In the genomic region with DNA sequence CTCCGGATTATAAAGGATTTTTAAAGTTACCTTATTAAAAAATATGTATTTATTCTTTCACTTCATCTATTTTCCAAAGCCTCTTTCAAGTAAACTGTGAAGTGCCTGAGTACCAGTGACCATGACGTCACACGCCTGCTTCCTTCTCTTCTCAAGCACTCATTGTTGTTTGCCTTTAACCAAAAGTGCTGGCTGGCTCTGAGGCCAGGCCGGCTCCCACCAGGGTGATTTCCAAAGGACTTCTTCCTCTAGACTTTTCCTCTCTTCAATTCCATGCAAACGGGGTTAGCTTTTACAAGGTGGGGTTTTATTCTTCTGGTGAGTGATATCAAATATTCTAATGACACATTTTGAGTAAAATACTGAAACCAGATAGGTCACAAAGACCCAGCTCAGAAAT, we compare ENCODE assay signal across 8 mouse cellular contexts. TPM values are rescaled to one million over a fixed set of nuclear protein-coding genes. Genes with fewer than 3 reads are reported as not detected.
A peak's percentile ranks its signal among the peaks of the same experiment; 100 is the strongest.
DNase-seq lines count a peak whose midpoint lies in the region; ATAC-seq and TF ChIP-seq lines count a peak whose summit lies in the region.

No protein-coding gene starts in this region.

- 0 out of 2 replicates have a peak, but pooled peaks cover 2% of the 10 kb centered on the region for H3K4me1 ChIP-seq in forebrain, embryonic 11.5 days (replicated peaks; ENCODE audit: control insufficient read depth, insufficient read depth, low read length)
- H3K4me1 ChIP-seq in hindbrain, embryonic 14.5 days (replicated peaks; ENCODE audit: control insufficient read depth, insufficient read depth, low read length): peaks cover 17% of the 10 kb centered on the region
- peaks cover 5% of the 10 kb centered on the region; the same call in 1 of the 2 replicates for H3K4me1 ChIP-seq in liver, postnatal 0 days (ENCODE audit: insufficient read depth)
- peaks cover 8% of the 10 kb centered on the region for H3K4me1 ChIP-seq in neural tube, embryonic 14.5 days (ENCODE audit: control insufficient read depth, insufficient read depth, low read length)

- peak overlapping the region; percentile 81 for H3K4me2 ChIP-seq in forebrain, embryonic 11.5 days (ENCODE audit: low read depth, low read length, severe bottlenecking)
- H3K4me2 ChIP-seq in hindbrain, embryonic 14.5 days (replicated peaks): peak overlapping the region; percentile 76
- peak overlapping the region; percentile 92; the same call in 1 of the 2 replicates for H3K4me2 ChIP-seq in liver, postnatal 0 days (ENCODE audit: low read depth, low read length)
- H3K4me2 ChIP-seq in neural tube, embryonic 14.5 days (ENCODE audit: low read depth, low read length): peak overlapping the region; percentile 78

- TF ChIP-seq CTCF in liver, postnatal 0 days (IDR thresholded peaks at IDR 0.05; ENCODE audit: low read depth): no peak

- H3K27ac ChIP-seq in forebrain, embryonic 11.5 days (ENCODE audit: low read depth, low read length): peak overlapping the region; percentile 92; the same call in 1 of the 2 replicates
- H3K27ac ChIP-seq in hindbrain, embryonic 14.5 days: peak overlapping the region; percentile 98
- no peak overlapping the region for H3K27ac ChIP-seq in liver, postnatal 0 days (ENCODE audit: low read depth)
- peak overlapping the region; percentile 98 for H3K27ac ChIP-seq in neural tube, embryonic 14.5 days (ENCODE audit: low read depth, low read length)

- ATAC-seq in CD4-positive, CD25-positive, alpha-beta regulatory T cell, adult 4 months: peak; percentile 19
- ATAC-seq in forebrain, embryonic 11.5 days (replicated peaks; ENCODE audit: low FRiP score): no peak
- no peak for ATAC-seq in hindbrain, embryonic 14.5 days (ENCODE audit: low FRiP score)
- ATAC-seq in liver, postnatal 0 days: no peak
- no peak for ATAC-seq in neural tube, embryonic 14.5 days (ENCODE audit: low read depth)

- 8% methylated on average over 5 of the region's 5 CpGs for WGBS in forebrain, embryonic 11.5 days
- 4% methylated on average over 5 of the region's 5 CpGs for WGBS in hindbrain, embryonic 14.5 days
- 38% methylated on average over 5 of the region's 5 CpGs for WGBS in liver, postnatal 0 days (ENCODE audit: insufficient replicate concordance)
- WGBS in neural tube, embryonic 14.5 days: 4% methylated on average over 5 of the region's 5 CpGs

- H3K4me3 ChIP-seq in forebrain, embryonic 11.5 days (ENCODE audit: low read depth, low read length): peak overlapping the region; percentile 89
- peak overlapping the region; percentile 92 for H3K4me3 ChIP-seq in hindbrain, embryonic 14.5 days (replicated peaks; ENCODE audit: low read length)
- 0 out of 2 replicates have a peak overlapping the region, but pooled peaks have one; percentile 7 for H3K4me3 ChIP-seq in liver, postnatal 0 days (ENCODE audit: low read depth, low read length)
- H3K4me3 ChIP-seq in neural tube, embryonic 14.5 days (ENCODE audit: low read depth, low read length): peak overlapping the region; percentile 98

- H3K9ac ChIP-seq in forebrain, embryonic 11.5 days (ENCODE audit: low read length): peak overlapping the region; percentile 98
- peak overlapping the region; percentile 99 for H3K9ac ChIP-seq in hindbrain, embryonic 14.5 days
- no peak overlapping the region for H3K9ac ChIP-seq in liver, postnatal 0 days (replicated peaks)
- H3K9ac ChIP-seq in neural tube, embryonic 14.5 days (replicated peaks; ENCODE audit: low read depth, low read length): peak overlapping the region; percentile 100

- DNase-seq in cerebellum, adult 18-20 months: peak; percentile 48 to 51
- DNase-seq in cerebellum, adult 11-12 months: no peak
- DNase-seq in forebrain, embryonic 11.5 days (ENCODE audit: low spot score): peak; percentile 74
- peak; percentile 66 for DNase-seq in hindbrain, embryonic 14.5 days (ENCODE audit: low spot score)
- DNase-seq in liver, postnatal 0 days: no peak
- DNase-seq in left cerebral cortex, adult 8-10 months (ENCODE audit: low spot score in 2 of 2): no peak

- no peaks in the 10 kb centered on the region; the same call in 1 of the 2 replicates for H3K27me3 ChIP-seq in forebrain, embryonic 11.5 days (ENCODE audit: control insufficient read depth, insufficient read depth, low read length)
- no peaks in the 10 kb centered on the region for H3K27me3 ChIP-seq in hindbrain, embryonic 14.5 days (ENCODE audit: control insufficient read depth, insufficient read depth, low read length)
- H3K27me3 ChIP-seq in liver, postnatal 0 days (ENCODE audit: insufficient read depth, low read length): peaks cover 27% of the 10 kb centered on the region
- no peaks in the 10 kb centered on the region for H3K27me3 ChIP-seq in neural tube, embryonic 14.5 days (ENCODE audit: control insufficient read depth, insufficient read depth, low read length)

- H3K36me3 ChIP-seq in forebrain, embryonic 11.5 days (ENCODE audit: control insufficient read depth, insufficient read depth, low read length): no peaks in the 10 kb centered on the region
- H3K36me3 ChIP-seq in hindbrain, embryonic 14.5 days (replicated peaks; ENCODE audit: control insufficient read depth, insufficient read depth): peaks cover 13% of the 10 kb centered on the region
- H3K36me3 ChIP-seq in liver, postnatal 0 days (replicated peaks; ENCODE audit: insufficient read depth, low read length): no peaks in the 10 kb centered on the region
- no peaks in the 10 kb centered on the region for H3K36me3 ChIP-seq in neural tube, embryonic 14.5 days (ENCODE audit: control insufficient read depth, insufficient read depth, low read length)

- no peak for TF ChIP-seq EP300 in liver, postnatal 0 days (IDR thresholded peaks at IDR 0.05; ENCODE audit: low read depth)

- no peaks in the 10 kb centered on the region for H3K9me3 ChIP-seq in forebrain, embryonic 11.5 days (ENCODE audit: control insufficient read depth, low read length)
- no peaks in the 10 kb centered on the region for H3K9me3 ChIP-seq in hindbrain, embryonic 14.5 days (ENCODE audit: control insufficient read depth, low read length)
- no peaks in the 10 kb centered on the region for H3K9me3 ChIP-seq in liver, postnatal 0 days (ENCODE audit: low read length)
- H3K9me3 ChIP-seq in neural tube, embryonic 14.5 days (ENCODE audit: control insufficient read depth, low read length): no peaks in the 10 kb centered on the region

RNA-seq across cellular contexts. Expression of gene Arl4c, which starts 2.6 kb away (rescaled TPM):
- 10 to 100 TPM; 16.0 to 19.4 TPM for polyA plus RNA-seq in CD4-positive, CD25-positive, alpha-beta regulatory T cell, adult 4 months (2017; shearing (Covaris generic))
- polyA plus RNA-seq in forebrain, embryonic 11.5 days (2014; fragmentation: Nextera tagmentation; extraction: Ambion mirVana): 9.2 and 13.3 TPM in 2 replicates
- polyA plus RNA-seq in hindbrain, embryonic 14.5 days (2014; fragmentation: Nextera tagmentation; extraction: Ambion mirVana): 23.0 and 26.2 TPM in 2 replicates
- 1.5 and 1.7 TPM in 2 replicates for polyA plus RNA-seq in liver, postnatal 0 days (2015; fragmentation: Nextera tagmentation; extraction: Ambion mirVana)
- polyA plus RNA-seq in neural tube, embryonic 14.5 days (2014; fragmentation: Nextera tagmentation; extraction: Ambion mirVana): 19.9 and 28.0 TPM in 2 replicates
- 10 to 100 TPM; 36.6 to 40.7 (median 39.0) TPM for total RNA-seq in left cerebral cortex, adult 8-10 months (2022)

Comparison
In these comparisons a context has a peak if more than half of its experiments do, and no peak if none do; other contexts are left out.
1. DNase-seq: peak in cerebellum, adult 18-20 months (2 of 2), forebrain, embryonic 11.5 days (single experiment) and hindbrain, embryonic 14.5 days (single experiment); none in cerebellum, adult 11-12 months (single experiment), liver, postnatal 0 days (single experiment) and left cerebral cortex, adult 8-10 months (0 of 2).
2. H3K4me3 ChIP-seq: peak in every context shown above with its lines; median percentile 98 in neural tube, embryonic 14.5 days; 92 in hindbrain, embryonic 14.5 days; 89 in forebrain, embryonic 11.5 days; 7 in liver, postnatal 0 days.
3. Peak in every context shown above with its lines, with median percentiles within 50 percentile points of each other: H3K4me2 ChIP-seq.